Mouse (Mus musculus) kidney, adult 2 months (tissue): ENCODE data around the gene Lgals9. TPM values are rescaled to one million over a fixed set of nuclear protein-coding genes. Genes with fewer than 3 reads are reported as not detected.
"Not testable (repeated sequence)": the region's sequence is repeated elsewhere in the genome, so short reads cannot be mapped to it uniquely, and the experiment has no call there.

Experiments used
- DNase-seq: peaks from one replicate; pipeline ENCODE4 v3.0.0; 2021
- H3K27ac ChIP-seq: fragments of 200-500 bp; 2 replicates; pipeline ENCODE4 v1.5.1; 2012; ENCODE audit warnings: low read depth, low read length, control low read depth, inconsistent platforms; ENCODE audit not compliant: insufficient read depth
- H3K27me3 ChIP-seq: fragments of 200-500 bp; replicated peaks from 2 replicates; pipeline ENCODE4 v1.6.1; 2012; ENCODE audit warnings: mild to moderate bottlenecking, moderate library complexity, low read length, inconsistent platforms; ENCODE audit not compliant: control insufficient read depth, insufficient read depth
- H3K36me3 ChIP-seq: fragments of 200-500 bp; 2 replicates; pipeline ENCODE4 v1.6.1; 2012; ENCODE audit warnings: mild to moderate bottlenecking, moderate library complexity, low read length, inconsistent platforms; ENCODE audit not compliant: control insufficient read depth, insufficient read depth
- H3K4me1 ChIP-seq: fragments of 200-500 bp; 2 replicates; pipeline ENCODE4 v1.6.1; 2011; ENCODE audit warnings: low read length; ENCODE audit not compliant: control insufficient read depth, insufficient read depth
- H3K4me3 ChIP-seq: fragments of 200-500 bp; 2 replicates; pipeline ENCODE4 v1.5.1; 2011; ENCODE audit warnings: mild to moderate bottlenecking, low read depth, low read length, control low read depth; ENCODE audit not compliant: insufficient read depth
- CTCF ChIP-seq: fragments of 200-500 bp; conservative IDR thresholded peaks from 2 replicates; pipeline ENCODE4 v1.5.1; 2011; ENCODE audit warnings: low read depth, mild to moderate bottlenecking, control low read depth, low read length, moderate library complexity, mixed read lengths; ENCODE audit not compliant: insufficient read depth, insufficient read length
- POLR2A ChIP-seq: fragments of 200-500 bp; IDR thresholded peaks from one replicate; pipeline ENCODE4 v1.6.1; 2011; ENCODE audit warnings: low read depth, low read length, control low read depth
- WGBS: fragments of 180-500 bp; shearing (Covaris S2); methylation state at CpG from one replicate; pipeline ENCODE4 v1.1.7; 2018; 5-methylcytosine and 5-hydroxymethylcytosine counted together
- polyA plus RNA-seq: library from polyadenylated mRNA; depleted of rRNA; stranded (reverse); fragments of >200 nt; gene quantifications from 2 replicates; pipeline ENCODE4 v1.2.3, GENCODE M21; 2012

Lgals9 gene
- polyA plus RNA-seq, 1 experiment, result 63.4 TPM

GRCm38 (mm10) chr11:79006417-79006816, 21.7 kb upstream of the Lgals9 start:
- H3K4me3 ChIP-seq, result no peak overlapping the region
- WGBS, result 55% methylated on average over 5 of the region's 5 CpGs
- H3K27me3 ChIP-seq, result no peaks in the 10 kb centered on the region
- no peaks in the 10 kb centered on the region for H3K4me1 ChIP-seq
- H3K36me3 ChIP-seq, result no peaks in the 10 kb centered on the region
- H3K27ac ChIP-seq, result no peak overlapping the region
- DNase-seq, result no peak
- no peak for TF ChIP-seq POLR2A
- no peak for TF ChIP-seq CTCF

- DNase-seq, result no peak
- H3K27ac ChIP-seq, result no peak overlapping the region
- TF ChIP-seq CTCF (no peak), POLR2A (no peak)
- H3K4me3 ChIP-seq, result no peak overlapping the region
- no peaks in the 10 kb centered on the region for H3K36me3 ChIP-seq
- 84% methylated on average over 14 of the region's 14 CpGs for WGBS
- H3K27me3 ChIP-seq, result no peaks in the 10 kb centered on the region
- H3K4me1 ChIP-seq, result no peaks in the 10 kb centered on the region
These were observed 21.0 kb upstream of the Lgals9 start for GRCm38 (mm10) chr11:79005578-79006394.

DNA sequence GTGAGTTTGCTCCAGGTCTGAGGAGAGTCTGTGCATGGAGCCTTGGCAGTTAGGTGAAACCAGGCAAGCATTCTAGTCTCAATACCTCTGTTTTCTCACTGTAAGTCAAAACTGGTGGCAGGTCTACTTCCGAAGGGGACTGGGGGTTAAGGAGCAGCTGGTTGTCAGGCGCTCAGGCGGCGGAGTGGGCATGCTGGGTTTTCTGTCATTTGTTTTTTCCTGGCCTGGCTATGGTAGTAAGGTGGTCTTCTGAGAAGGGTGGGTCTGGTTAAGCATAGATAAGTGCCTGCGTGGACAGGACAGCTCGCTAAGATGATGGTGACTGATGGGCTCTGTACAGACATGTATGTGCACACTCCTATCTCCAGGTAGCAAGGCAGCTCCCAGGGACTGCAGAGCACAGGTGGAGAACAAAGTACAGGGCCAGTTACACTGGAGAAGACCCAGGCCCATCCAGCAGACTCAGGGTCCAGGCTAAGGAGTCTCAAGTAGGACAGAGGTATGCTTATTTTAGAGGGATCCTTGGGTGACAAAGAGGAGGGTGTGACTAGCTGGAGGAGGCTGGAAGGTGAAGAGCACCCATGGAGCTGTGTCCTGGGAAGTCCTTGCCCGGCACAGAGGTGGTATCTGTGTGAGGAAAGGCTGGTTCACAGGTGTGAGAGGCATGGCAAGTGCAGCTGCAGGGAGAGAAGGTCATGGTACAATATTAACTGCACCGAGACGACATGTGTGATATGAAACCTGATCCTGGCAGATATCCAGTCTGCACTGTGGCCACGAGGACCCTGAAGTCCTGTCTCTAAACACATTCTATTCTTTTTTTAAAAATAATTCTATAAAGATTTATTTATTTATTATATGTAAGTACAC, 19.3 kb upstream of the Lgals9 start:
- TF ChIP-seq CTCF, result no peak
- TF ChIP-seq POLR2A, result no peak
- WGBS, result 72% methylated on average over 10 of the region's 10 CpGs
- H3K4me1 ChIP-seq, result no peaks in the 10 kb centered on the region

GRCm38 (mm10) chr11:79003053-79003768, 18.5 kb upstream of the Lgals9 start:
- 62% methylated on average over 11 of the region's 11 CpGs for WGBS
- no peaks in the 10 kb centered on the region for H3K4me1 ChIP-seq
- DNase-seq, result peak; percentile 15
- no peak overlapping the region for H3K27ac ChIP-seq
- TF ChIP-seq CTCF (no peak), POLR2A (no peak)
- H3K36me3 ChIP-seq, result no peaks in the 10 kb centered on the region
- no peak overlapping the region for H3K4me3 ChIP-seq
- no peaks in the 10 kb centered on the region for H3K27me3 ChIP-seq

More for the DNA sequence above, 19.3 kb upstream of the Lgals9 start:
- Histone ChIP-seq H3K36me3 (no peaks in the 10 kb centered on the region), H3K4me3 (no peak overlapping the region), H3K27me3 (no peaks in the 10 kb centered on the region), H3K27ac (no peak overlapping the region)
- no peak for DNase-seq

GRCm38 (mm10) chr11:79002551-79002951, 17.8 kb upstream of the Lgals9 start:
- peak; percentile 18 for DNase-seq

GRCm38 (mm10) chr11:79001871-79002270, 17.1 kb upstream of the Lgals9 start:
- no peak overlapping the region for H3K27ac ChIP-seq
- H3K36me3 ChIP-seq, result no peaks in the 10 kb centered on the region
- no peak overlapping the region for H3K4me3 ChIP-seq
- DNase-seq, result no peak
- no peak for TF ChIP-seq POLR2A
- TF ChIP-seq CTCF, result no peak
- WGBS, result 95% methylated on average over 4 of the region's 4 CpGs
- H3K4me1 ChIP-seq, result no peaks in the 10 kb centered on the region
- H3K27me3 ChIP-seq, result no peaks in the 10 kb centered on the region

More at GRCm38 (mm10) chr11:79002551-79002951, 17.8 kb upstream of the Lgals9 start:
- TF ChIP-seq CTCF (no peak), POLR2A (no peak)
- no peak overlapping the region for H3K27ac ChIP-seq
- H3K4me3 ChIP-seq, result no peak overlapping the region
- no peaks in the 10 kb centered on the region for H3K27me3 ChIP-seq
- WGBS, result 54% methylated on average over 5 of the region's 5 CpGs
- H3K36me3 ChIP-seq, result no peaks in the 10 kb centered on the region
- no peaks in the 10 kb centered on the region for H3K4me1 ChIP-seq

GRCm38 (mm10) chr11:78999118-78999517, 14.4 kb upstream of the Lgals9 start:
- no peak for TF ChIP-seq POLR2A
- TF ChIP-seq CTCF, result no peak
- WGBS, result 56% methylated on average over 6 of the region's 6 CpGs
- DNase-seq, result no peak

GRCm38 (mm10) chr11:78990875-78991543, 6.3 kb upstream of the Lgals9 start:
- 82% methylated on average over 5 of the region's 5 CpGs for WGBS
- H3K4me1 ChIP-seq, H3K27ac ChIP-seq, H3K27me3 ChIP-seq, H3K36me3 ChIP-seq, DNase-seq, H3K4me3 ChIP-seq: not testable (repeated sequence)

More at GRCm38 (mm10) chr11:78999118-78999517, 14.4 kb upstream of the Lgals9 start:
- Histone ChIP-seq H3K27me3 (no peaks in the 10 kb centered on the region), H3K36me3 (no peaks in the 10 kb centered on the region), H3K4me1 (no peaks in the 10 kb centered on the region), H3K27ac (no peak overlapping the region), H3K4me3 (no peak overlapping the region)
